Mouse (Mus musculus) adrenal gland, postnatal 14 days (tissue): Measurements from ENCODE around the gene Mthfsd. TPM values are rescaled to one million over a fixed set of nuclear protein-coding genes. Genes with fewer than 3 reads are reported as not detected.

Source experiments
- DNase-seq: peaks from one replicate; pipeline ENCODE4 v3.0.0; 2021; ENCODE audit warnings: mixed read lengths
- microRNA-seq, 2 experiments: library from miRNA; unstranded; fragments of <30 nt; microRNA quantifications; one replicate each; pipeline ENCODE4 v1.2.0; 2021
- total RNA-seq: library from RNA; stranded (reverse); gene quantifications from 2 replicates; pipeline ENCODE4 v1.2.3, GENCODE M21; 2021

Mthfsd gene
- total RNA-seq, 1 experiment from 2014 or later = 28.6 TPM

DNA sequence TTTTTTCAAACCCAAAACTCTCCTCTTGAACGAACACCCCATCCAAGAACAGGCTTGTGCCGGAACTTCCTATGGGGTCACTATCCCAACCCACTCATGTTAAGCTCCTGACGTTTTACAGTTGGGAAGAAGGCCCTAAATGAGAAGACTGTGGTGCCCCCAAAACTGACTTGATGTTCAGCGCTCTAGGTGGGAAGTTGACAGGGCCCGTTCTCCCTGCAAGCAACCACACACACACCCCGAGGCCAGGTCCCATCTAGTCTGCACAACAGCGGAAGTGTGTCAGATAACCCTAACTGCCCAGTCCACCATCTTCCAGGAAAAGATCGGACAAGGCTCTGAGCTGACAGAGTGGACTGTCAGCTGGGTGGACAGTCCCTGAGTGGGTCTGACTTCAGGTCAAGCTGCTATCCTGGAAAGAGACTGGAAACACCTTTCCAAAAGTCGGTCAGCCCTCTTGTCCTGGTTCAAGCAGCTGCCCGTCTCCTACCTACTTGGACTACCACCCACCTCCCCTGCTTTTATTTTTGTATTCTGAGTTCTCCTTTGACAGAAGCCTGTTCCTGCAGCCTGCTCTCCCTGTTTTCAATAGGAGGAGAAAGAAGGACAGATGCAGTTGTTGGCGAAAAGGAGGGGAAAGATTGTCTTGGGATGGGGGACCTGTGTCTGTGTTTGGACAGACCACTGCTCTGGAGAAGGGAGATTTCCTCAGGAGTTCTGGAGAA lies 35.6 kb downstream of the Mthfsd start:
- no peak for DNase-seq

GRCm38 (mm10) chr8:121071454-121071853 lies 36.7 kb downstream of the Mthfsd start:
- DNase-seq = no peak

- no peak for DNase-seq
Observed at GRCm38 (mm10) chr8:121063649-121064048, 44.5 kb downstream of the Mthfsd start.

DNA sequence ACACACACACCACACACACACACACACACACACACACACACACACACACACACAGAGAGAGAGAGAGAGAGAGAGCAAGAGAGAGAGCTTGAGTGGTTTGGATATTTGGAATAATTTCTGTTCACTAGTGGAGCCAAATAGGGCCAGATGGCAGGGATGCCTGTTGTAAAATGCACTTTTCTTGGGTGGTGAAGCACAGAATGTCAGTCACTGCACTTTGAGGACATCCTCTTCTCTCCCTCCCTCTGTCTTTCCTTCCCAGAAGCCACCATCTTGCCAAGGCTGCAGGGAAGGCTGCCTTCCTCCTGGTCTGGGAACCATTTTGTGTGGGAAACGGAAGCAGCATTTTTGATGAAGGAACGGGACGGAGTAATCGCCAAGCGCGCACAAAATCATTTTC lies 45.7 kb downstream of the Mthfsd start:
- DNase-seq = no peak

GRCm38 (mm10) chr8:121059098-121059497 lies 49.1 kb downstream of the Mthfsd start:
- DNase-seq = no peak

DNA sequence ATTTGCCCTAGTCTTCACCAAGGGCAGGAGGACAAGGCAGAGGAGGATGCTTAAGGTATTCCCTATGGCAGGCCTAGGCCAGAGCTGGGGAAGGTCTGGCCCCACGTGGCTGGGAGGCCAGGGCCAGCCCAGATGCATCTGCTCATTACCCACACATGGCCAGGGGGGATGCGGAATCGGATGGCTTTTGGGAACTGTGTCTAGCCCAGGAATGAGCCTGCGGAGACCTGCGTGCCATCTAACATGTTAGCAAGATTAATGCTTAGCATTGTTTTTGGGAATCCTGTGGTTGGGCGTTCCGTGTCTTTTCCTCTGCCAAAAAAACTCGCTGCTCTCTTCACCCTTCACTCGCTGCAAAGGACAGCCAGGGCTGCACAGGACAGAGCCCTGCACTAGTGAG lies 50.1 kb downstream of the Mthfsd start:
- no peak for DNase-seq

DNA sequence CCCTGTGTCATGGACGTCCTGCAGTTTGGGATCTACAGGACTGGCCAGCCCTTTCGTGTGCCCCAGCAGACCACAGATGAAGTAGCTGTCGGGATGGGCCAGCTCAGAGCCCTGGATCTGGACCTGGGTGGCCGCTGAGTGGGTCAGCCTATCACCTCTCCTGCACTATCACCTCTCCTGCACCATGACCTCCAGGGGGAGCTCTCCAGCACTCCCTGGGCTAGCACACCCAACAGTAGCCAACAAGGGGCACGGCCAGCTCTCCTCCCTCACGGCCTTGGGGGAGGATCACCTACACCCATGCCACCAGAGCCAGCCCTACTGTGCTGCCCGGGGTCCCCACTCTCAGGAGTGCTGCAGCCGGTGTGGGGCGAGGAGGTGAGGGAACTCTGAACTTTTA lies 60.8 kb downstream of the Mthfsd start:
- no peak for DNase-seq

DNA sequence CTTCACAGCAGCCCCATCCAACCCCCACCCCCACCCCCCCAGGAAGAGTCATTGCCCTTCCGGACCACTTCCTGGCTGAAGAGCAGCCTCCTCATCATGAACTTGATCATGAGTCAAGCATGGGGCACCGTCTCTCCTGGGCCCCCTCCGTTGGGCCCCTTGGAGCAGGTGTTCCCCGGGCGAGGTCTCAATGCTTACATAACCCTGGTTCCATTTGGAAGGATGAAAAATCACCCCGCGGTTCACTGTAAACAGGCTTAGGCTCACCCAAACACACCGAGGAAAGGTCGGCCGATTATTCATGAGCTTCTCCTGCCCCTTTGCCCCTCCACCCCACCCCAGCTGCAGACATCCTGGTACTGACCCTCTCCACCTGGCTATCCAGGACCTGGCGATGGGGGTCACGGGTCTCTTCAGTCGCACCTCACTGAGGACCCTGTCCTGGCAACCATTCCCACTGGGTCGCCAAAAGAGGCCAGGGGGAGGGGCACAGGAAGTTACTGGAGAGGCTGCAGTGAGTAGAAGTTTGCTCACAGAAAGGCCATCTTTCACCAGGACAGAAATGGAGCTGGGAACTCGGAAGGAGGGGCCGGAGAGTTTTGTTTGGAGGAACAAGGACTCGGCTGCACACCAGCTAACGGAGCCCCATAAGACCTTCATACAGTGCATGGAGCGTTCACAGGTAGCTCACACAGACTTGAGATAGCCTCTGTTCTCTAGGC lies 64.3 kb downstream of the Mthfsd start:
- no peak for DNase-seq

Small RNA genes within 50 kb of the gene (microRNA-seq; reads per million reads assigned to microRNA genes)
- gene Gm27530 = 0 reads per million in 2 experiments

Other genes with a start within 250 kb of the Mthfsd start
- gene Foxf1, start 24.0 kb downstream of the Mthfsd start, total RNA-seq = 1.1 and 1.2 TPM in 2 replicates
- gene Foxc2, start 7.8 kb upstream of the Mthfsd start, total RNA-seq = 4.6 and 5.1 TPM in 2 replicates
- 0.41 TPM in 1 of 2 replicates, not detected in the other for gene Foxl1, start 19.5 kb upstream of the Mthfsd start, total RNA-seq